Mouse (Mus musculus) MEL-GATA-1-ER (cell line): ENCODE results near the gene Spata21.

ENCODE experiments used
- DNase-seq: peaks from one replicate; pipeline ENCODE4 v3.0.0-alpha.2; 2012; ENCODE audit warnings: low read depth; ENCODE audit errors: extremely low read depth

Spata21 gene

DNA sequence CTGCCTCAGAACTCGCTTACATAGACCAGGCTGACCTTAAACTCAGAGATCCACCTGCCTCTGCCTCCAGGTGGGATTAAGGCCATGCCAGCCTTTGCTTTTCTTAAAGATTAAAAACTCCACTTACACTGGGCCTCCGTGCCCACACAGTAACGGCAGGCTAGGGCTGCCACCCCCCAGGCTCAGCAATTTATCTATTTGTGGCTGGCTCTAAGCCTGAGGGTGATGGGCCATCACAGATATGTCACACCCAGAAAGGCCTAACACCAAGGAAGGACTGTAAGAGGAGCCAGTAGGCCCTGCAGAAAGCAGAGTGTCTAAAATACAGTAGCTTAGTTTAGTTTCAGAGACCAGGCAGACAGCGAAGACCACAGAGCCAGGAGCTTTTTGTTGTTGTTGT, 14.0 kb upstream of the Spata21 start:
- DNase-seq, result no peak

DNA sequence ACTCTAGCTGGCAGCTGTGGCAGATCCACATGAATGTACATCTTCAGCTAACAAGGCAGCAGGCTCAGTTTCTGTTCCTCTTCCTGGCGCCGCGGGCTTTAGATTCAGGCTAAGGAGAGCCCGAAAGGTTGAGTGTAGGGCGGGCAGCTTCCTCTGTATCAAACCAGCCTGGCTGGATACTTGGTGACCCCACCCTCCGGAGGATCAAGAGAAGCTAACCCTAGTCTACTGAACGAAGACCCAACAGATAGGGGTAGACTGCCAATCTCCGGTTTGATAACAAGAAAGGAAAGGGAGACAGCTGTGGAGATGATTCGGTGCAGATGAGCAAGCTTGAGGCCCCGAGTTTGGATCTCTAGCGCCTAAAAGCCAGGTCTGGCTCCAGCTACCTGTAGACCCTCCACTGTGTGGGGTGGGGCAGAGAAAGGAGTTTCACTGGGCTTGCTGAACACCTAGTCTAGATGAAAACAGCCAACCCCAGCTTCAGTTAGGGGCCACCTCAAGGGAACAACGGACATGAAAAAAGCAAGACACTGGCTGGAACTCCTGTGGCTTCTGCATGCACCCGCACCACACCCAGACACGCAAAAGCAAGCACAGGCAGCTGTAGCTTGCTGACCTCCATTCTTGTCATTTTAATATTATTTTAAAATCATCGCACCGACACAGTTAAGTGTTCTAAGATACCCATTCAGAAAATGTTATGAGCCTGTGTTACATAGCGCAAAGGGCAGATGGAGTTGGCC, 11.2 kb upstream of the Spata21 start:
- peak; percentile 91 for DNase-seq

DNA sequence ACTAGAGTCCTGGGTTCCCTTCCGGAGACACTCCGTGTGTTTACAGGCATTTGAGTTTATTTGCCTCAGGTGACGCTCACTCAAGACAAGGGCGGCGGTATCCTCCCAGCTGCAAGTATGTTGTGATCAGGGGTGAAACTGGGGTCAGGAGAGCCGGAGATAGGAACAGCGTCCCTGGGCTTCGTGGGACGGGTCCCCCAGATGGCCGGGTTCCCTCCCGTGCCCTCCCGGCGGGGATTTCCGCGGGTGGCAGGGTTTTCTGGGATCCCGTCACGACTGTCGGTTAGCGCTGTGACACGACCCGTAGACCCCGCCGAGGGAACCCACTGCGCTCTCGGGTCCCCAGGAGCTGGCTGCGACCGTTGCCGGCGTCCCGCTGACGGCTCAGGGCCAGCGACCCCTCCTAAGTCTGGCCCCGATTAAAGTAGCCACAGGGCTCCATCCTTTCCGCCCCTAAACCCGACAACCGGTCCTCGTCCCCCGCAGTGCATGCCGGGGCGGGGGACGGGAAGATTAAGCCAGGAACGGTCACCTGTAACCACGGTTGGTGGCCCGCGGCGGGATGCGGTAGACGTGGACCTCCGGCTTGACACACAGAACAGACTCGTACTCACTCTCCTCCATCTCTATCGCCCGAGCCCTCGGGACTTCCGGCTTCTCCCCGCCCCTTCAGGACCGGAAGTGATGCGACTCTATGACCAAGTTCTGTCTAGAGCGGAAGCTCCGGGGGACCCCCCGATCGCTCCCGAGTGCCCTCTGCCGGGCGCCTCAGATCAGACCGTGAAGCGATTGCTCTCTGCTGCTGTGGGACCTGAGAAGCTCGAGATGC, 10.2 kb upstream of the Spata21 start, which contains the start of gene Necap2:
Necap2 (minus strand) TSS at position 677 of the 829 bp plus-strand sequence.
- DNase-seq, result peak; percentile 92

DNA sequence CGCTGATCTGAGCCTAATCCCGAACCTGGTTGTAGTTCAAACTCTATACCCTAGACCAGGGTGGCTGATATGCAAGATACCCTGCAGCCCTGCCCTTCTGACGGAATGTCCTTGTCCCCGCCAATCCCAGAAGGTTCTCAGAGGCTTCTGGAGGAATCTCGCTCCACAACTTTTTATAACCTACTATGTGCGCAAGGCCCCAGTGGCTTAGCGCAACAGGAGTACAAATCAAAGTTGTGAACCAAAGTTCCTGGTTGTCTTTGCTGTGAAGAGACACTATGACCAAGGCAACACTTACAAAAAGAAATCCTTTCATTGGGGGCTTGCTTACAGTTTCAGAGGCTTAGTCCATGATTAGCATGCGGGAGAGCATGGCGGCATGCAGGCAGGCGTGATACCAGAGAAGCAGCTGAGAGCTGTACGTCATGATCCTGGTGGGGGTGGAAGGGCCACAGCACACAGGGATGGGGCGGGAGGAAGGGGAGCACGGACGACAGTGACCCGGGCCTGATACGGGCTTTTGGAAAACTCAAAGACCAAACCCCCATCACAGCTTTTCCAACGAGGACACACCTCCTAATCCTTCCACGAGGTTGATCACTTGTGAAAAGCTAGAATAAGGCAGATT, 9.5 kb upstream of the Spata21 start:
- DNase-seq, result no peak

DNA sequence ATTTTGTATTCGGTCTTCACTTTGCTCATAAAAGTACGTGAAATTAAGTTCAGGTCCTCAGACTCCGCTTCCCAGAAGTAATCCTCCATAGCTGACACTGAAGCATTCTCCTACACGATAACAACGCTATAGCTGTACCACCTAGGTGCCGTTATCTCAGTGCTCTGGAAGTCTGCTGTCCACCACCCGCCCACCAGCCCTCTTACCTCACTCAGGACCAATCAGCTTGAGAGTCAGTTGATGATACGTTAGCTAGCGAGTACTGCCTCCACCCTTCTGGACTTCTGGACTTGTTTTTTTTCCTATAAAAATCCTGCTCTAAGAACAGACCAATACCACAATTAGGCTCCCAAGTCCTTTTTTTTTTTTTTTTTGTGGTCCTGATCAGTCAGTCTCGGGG, 1.3 kb upstream of the Spata21 start:
- no peak for DNase-seq

DNA sequence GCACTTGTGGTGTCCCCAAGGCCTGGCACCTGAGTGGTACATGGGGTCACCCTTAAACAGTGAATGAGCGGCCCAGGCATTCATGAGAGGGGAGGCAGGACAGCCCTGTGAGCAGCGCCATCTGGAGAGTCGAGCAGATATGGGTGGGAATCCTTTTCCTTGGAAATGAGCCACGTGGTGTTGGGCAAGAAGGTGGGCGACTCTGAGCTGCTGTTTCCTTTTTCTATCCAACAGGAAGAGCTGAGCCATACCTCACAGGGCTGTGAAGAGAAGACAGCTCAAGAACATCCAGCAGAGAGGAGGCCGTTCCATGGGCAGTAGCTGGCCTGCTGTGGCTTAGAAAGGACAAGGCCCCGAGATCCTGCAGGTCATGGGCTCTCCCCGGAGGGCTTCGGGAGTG, 581 bp downstream of the Spata21 start:
- DNase-seq, result no peak

DNA sequence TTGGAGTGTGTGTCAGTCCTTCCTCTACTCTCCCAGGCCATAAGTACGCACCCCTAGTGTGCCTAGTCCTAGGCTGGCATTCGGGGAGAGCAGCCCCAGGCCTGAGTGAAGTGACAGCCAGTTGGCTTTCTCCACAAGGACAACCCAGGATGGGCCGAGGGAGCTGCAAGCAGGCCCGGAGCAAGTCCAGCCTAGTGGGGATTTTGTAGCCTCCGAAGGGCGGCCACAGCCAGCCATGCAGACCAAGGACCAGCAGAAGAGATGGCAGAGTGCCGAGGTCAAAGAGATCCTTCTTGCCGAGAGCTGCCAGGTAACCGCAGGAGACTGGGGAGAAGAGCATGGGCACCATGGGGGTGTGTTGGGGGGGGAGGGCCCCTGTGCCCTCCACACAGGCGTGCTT, 6.9 kb downstream of the Spata21 start:
- no peak for DNase-seq

DNA sequence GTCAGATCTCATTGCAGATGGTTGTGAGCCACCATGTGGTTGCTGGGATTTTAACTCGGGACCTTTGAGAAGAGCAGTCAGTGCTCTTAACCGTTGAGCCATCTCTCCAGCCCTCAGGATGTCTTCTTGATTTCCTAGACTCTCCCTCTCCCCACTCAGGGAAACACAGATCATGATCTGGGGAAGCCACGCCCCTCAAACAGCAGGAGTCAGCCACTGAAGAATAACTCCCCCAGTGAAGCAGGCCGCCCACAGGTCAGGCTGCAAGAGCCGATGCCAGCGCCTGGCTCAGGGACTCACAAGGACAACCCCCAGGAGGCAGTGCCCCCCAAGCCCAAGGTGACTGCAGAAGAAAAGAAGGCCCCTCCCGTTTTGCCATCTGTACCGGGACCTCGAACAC, 8.6 kb downstream of the Spata21 start:
- DNase-seq, result no peak

DNA sequence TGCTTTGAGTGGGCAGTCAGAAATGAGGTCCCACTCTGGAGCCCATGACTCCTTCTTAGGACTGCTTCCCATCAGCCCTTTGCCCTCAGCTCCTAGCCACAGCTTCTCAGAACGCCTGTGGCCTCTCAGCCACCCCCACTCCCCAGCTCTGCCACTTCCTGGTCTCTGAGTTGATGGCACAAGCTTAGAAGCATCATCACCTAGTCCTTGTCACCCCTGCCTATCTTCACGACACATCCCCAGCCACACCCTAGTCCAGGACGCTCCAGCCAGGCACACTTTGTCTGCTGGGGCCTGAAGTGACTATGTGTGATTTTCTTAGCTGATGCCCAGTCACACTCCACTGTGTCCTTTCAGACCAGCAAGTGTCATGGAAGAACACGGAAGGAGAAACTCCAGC, 10.8 kb downstream of the Spata21 start:
- DNase-seq, result no peak

DNA sequence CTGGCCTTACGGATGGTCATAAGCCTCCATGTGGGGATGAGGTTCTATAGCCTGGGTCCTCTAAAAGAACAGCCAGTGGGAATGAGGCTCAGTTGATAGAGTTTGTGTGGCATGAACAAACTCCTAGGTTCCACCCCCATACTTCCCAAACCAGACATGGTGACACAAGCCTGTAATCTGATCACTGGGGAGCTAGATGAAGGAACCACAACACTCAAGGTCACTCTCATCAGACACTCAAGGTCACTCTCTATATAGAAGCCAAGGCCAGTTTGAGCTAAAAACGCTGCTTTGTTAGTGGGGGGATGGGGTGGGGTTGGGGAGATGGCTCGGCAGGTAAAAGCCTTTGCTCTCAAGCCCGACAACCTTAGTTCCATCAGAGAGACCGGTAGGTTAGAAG, 11.8 kb downstream of the Spata21 start:
- DNase-seq, result no peak

DNA sequence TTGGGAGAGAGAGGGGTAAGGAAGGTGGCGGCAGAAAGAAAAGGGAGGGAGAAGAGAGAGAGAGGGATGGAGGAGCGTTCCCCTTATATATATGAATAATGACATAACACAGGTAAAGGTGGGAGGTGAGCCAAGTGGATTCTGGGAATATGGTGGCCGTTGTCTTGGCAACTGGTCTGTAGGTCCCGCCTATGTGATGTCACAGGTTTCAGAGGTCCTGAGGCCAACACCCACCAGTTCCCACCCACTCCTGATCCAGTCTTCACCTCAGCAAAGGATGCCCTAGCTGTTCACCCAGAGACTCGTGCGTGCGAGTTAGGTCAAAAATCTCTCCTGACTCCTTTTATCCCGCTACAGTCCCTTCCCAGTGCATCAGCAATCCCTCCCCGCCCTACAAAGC, 13.2 kb downstream of the Spata21 start:
- DNase-seq, result no peak

DNA sequence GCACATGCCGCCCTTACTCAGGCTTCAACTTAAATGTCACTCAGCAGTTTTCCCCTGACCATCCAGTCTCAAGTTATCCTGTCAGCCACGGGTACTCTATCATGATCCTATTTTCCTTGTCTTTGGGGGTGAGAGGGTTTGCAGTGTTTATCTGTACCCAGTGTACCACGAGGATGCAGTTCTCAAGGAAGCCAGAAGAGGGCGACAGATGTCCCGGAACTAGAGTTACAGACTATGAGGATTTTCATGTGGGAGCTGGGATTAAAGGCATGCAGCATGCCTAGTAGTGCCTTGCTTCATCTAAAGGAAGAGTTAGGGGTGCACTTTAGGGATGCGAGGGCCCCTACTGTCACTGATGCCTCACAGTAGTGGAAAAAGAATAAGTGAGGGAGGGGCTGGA, 13.7 kb downstream of the Spata21 start:
- peak; percentile 34 for DNase-seq

DNA sequence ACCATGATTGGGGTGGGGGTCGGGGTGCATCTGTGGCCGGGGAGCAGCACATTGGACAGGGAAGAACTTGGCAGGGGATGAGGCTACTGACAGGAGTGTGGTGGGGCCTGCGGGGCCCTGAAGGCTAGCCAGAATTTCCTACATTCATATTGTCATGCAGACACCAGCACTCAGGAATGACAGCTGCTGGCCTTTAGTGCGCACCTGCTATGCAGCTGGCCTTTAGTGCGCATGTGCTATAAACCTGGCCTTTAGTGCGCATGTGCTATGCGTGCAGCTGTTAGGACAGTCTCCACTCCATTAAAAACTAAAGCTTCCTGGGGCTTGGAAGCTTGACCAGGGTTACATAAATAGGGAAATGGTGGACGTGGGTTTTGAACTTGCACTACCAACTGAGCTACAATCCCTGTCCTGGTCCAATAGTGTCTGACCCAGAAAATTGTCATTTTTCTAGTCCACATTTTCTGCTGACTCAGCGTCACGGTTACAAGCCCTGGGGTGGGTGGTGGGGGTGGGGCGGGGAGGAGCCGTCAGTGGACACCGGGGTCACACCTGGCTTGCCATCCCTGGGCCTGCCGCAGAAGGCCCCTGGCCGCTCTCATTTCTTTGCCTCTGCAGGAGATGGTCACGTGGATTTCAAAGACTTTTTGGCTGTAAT, 18.5 kb downstream of the Spata21 start:
- DNase-seq, result no peak

DNA sequence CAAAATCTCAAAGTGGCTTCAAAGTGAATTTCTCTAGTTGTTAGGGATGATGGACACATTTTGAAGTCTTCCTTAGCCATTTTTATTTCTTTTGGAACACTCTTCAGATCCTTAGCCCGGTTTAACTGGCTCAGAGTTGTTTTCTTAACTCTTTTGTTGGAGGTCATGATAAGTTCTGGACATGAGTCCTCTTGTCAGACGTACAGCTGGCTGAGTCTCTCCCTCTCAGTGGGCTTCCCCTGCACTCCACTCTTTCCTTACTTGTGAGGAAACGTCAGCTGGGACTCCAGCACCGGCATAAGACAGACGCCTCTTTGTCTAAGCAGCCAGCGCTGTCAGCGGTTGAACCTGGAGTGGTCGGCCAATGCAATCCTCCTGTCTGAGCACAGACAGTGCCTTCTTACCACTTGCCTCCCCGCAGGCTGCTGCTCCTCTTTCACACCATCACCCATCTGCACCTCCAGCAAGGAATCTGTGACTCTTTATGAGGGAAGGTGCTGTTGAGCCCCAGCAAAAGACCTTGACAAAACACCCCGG, 20.1 kb downstream of the Spata21 start:
- DNase-seq, result no peak

DNA sequence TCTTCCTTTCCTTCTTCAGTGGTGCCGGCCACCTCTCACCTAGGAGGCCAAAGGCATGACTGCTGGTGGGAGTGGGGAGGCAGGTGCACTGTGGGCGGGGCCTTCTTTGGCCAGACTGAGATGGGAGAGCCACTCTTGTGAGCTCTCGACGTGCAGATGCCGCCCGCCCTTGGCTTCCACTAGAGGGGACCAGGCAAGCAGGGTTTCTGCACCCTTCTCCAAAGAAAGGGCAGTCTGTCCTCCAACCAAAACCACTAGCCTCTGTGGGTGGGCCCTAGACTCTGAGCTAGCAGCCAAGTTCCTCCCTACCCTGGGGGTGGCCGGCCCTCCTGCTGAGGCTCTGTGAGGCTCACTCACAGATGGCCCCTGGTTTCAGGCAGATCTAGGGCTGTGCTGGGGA, 25.7 kb downstream of the Spata21 start:
- DNase-seq, result no peak

DNA sequence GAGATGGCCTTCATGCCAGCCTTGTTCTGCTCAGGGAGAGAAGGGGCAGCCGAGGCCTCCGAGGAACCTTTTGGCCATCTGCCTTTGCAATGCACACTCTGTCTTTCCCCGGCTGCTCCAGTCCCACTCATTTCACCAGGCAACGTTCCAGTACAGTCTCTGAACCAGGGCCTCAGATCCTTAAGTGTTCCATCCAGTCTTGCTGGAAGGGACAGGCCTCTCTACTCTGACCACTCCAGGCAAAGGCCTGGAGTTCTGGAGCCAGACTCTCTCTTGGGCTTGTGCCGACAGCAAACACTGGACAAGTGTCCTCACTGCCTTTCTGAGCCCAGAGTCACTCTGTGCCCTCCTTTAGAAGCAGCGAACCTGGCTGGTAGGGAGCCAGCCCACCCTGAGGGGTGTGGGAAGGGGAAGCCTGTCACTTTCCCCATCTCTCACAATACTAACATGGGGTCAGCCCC, 26.4 kb downstream of the Spata21 start:
- no peak for DNase-seq

DNA sequence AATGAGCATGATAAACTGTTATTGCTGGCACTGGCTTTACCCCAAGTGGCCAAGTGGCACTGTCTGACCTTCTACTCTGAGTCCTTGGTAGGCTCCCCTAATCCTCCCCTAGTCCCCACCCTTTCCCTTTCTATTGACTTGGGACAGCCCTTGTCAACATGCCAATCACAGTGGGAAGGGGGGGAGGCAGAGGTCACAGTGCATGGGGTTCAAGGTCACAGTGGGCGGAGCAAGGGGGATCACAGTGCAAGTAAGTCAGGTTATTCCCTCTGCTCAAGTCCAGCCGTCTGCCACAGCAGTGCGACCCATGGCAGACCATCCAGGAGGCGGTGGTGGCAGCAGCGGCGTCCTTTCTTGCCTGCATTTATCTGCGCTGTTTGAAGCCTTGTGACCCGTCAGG, 27.3 kb downstream of the Spata21 start:
- no peak for DNase-seq

DNA sequence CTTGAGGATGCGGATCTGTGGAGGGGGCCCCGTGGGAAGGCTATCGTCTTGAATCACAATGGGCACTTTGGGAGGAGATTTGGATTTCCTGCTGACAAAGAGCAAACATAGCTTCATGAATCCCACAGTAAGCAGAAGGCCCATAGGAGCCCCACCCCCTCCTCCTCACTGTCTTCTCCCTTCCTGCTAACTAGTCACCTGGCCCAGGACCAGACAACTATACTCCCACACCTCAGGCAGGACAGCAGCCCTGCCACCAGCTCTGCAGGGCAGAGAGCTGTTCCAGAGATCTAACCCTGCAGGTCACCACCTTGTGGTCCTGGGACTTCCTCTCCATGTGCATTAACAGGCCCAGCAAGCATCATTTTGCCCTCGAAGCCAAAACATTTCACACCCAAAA, 30.6 kb downstream of the Spata21 start:
- DNase-seq, result no peak

DNA sequence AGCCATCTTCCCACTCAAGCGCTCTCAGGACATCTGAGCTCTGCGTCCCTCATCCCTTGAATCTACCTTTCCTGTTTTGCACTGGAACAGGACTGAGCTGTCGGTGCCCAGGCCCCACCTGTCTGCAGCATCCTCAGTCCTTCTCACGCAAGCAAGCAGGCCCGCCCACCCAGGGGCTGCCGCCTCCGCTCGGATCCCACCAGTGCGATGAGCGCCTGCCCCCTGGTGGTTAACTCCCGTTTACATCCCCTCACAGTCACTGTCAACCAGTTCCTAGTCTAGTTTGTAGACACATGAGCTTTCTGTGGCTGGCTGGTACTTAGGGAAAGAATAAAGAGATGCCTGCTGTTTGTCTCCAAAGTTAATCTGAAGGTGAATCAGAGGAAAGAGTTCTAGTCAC, 32.6 kb downstream of the Spata21 start:
- DNase-seq, result no peak

DNA sequence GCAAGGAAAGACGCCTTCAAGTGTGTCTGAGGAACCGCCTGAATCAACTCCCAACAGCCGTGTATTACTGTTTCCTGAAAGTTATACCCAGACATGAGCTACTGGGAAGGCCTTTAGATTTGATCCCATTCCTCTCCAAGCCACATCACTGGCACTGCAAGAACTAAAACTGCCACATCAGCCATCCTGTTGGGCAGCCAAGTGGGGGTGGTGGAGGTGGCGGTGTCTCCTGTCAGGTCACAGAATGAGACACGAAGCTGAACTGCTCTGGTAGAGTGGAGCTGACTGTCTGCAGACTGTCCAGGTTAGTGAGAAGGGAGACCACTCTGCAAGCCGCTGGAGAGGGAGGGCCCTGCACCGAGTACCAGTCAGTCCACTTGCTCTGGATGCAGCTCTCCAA, 34.5 kb downstream of the Spata21 start:
- DNase-seq, result no peak

DNA sequence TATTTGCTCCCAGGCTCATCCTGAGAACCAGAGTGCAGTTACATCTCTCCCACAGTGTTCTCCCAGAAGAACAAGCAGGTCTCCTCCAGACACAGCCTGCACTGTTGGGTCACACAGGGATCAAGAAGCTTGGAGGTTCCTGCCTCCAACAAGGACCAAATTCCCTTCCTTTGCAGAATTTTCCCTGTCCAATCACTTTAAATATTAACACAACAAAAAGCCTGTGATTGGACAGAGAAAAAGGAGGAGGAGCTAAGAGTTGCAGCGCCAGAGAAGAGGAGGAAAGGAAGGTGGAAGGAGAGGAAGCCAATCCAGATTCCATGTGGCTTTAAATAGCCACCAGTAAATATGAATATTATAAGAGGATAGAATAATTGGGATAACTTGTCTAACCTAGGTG, 34.9 kb downstream of the Spata21 start:
- DNase-seq, result no peak
